8 mouse cellular contexts compared by ENCODE assay signal in the genomic region with DNA sequence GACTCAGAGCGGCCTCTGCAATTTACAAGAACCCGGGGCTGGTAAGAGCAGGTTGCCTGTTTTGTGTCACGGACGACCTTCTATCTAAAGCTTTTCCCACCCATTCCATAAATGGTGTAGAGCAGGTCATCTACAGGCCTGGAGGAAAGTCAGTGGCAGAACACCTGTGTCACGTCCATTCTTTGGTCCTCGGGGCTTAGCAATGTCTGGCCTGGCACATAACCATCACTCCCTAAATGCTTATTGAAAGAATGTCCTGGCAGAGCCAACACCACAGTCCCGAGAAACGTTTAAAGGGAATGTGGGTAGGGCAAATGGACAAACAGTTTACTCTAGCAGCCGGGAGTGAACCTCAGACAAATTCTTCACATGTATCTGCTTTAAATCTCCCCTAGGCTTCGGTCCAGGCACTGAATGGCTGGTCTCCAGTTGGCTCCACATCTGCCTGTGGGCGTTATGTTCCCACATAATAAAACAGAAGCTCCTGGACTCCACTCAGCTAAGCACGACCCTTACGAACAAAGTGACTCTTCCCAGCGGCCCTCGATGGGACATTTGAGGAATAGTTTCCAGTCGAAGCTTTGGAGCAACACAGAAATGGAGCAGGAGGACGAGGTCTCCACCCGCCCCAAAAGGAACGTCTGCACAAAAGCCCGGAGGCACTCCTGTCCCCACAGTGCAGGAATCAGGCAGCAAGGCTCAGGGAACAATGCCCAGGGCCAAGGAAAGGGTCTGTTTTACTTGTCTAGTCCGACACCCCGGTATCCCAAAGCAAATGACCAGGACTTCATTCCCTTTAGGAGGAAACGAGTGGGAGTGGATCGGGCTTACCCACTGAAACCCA. TPM values are rescaled to one million over a fixed set of nuclear protein-coding genes. Genes with fewer than 3 reads are reported as not detected.
DNase-seq lines count a peak whose midpoint lies in the region; ATAC-seq and TF ChIP-seq lines count a peak whose summit lies in the region.

No protein-coding gene starts in this region.

- DNase-seq in embryonic facial prominence, embryonic 10.5 days (ENCODE audit: low spot score) = no peak
- DNase-seq in liver, postnatal 0 days = no peak
- DNase-seq in cerebellum, adult 9-11 months = no peak
- DNase-seq in adrenal gland, postnatal 25 days = no peak
- no peak for DNase-seq in ovary, adult 18-20 months (ENCODE audit: low spot score)

- peak overlapping the region; percentile 65 for H3K4me3 ChIP-seq in embryonic facial prominence, embryonic 10.5 days
- peak overlapping the region; percentile 44; the same call in 1 of the 2 replicates for H3K4me3 ChIP-seq in forebrain, embryonic 16.5 days (replicated peaks; ENCODE audit: low read length)
- H3K4me3 ChIP-seq in intestine, postnatal 0 days (ENCODE audit: low read depth, low read length) = peak overlapping the region; percentile 50
- no peak overlapping the region for H3K4me3 ChIP-seq in liver, postnatal 0 days (ENCODE audit: low read depth, low read length)
- peak overlapping the region; percentile 41 for H3K4me3 ChIP-seq in stomach, embryonic 14.5 days (ENCODE audit: low read depth, low read length)

- TF ChIP-seq EP300 in liver, postnatal 0 days (IDR thresholded peaks at IDR 0.05; ENCODE audit: low read depth) = no peak

- WGBS in embryonic facial prominence, embryonic 10.5 days = 58% methylated on average over 24 of the region's 24 CpGs
- WGBS in forebrain, embryonic 16.5 days = 58% methylated on average over 24 of the region's 24 CpGs
- 52% methylated on average over 24 of the region's 24 CpGs for WGBS in intestine, postnatal 0 days
- 61% methylated on average over 24 of the region's 24 CpGs for WGBS in liver, postnatal 0 days (ENCODE audit: insufficient replicate concordance)
- WGBS in stomach, embryonic 14.5 days = 39% methylated on average over 24 of the region's 24 CpGs

- no peak for ATAC-seq in forebrain, embryonic 16.5 days
- ATAC-seq in intestine, postnatal 0 days = no peak
- no peak for ATAC-seq in liver, postnatal 0 days
- peak; percentile 38; the same call in 1 of the 2 replicates for ATAC-seq in stomach, embryonic 14.5 days (ENCODE audit: insufficient number of reproducible peaks, insufficient read depth, low FRiP score, low read depth)

- 0 out of 2 replicates have a peak overlapping the region, but pooled peaks have one; percentile 13 for H3K9ac ChIP-seq in forebrain, embryonic 16.5 days (replicated peaks; ENCODE audit: low read depth, low read length)
- no peak overlapping the region for H3K9ac ChIP-seq in intestine, postnatal 0 days (ENCODE audit: low read depth, low read length)
- no peak overlapping the region for H3K9ac ChIP-seq in liver, postnatal 0 days (replicated peaks)
- no peak overlapping the region for H3K9ac ChIP-seq in stomach, embryonic 14.5 days (replicated peaks; ENCODE audit: low read depth, low read length)

- H3K27me3 ChIP-seq in embryonic facial prominence, embryonic 10.5 days (replicated peaks; ENCODE audit: low read depth, poor library complexity, severe bottlenecking) = peaks cover 24% of the 10 kb centered on the region
- H3K27me3 ChIP-seq in forebrain, embryonic 16.5 days (replicated peaks; ENCODE audit: control insufficient read depth, insufficient read depth, low read length) = no peaks in the 10 kb centered on the region
- peaks cover 11% of the 10 kb centered on the region for H3K27me3 ChIP-seq in intestine, postnatal 0 days (replicated peaks; ENCODE audit: control insufficient read depth, insufficient read depth, low read length)
- H3K27me3 ChIP-seq in liver, postnatal 0 days (ENCODE audit: insufficient read depth, low read length) = peaks cover 19% of the 10 kb centered on the region
- no peaks in the 10 kb centered on the region for H3K27me3 ChIP-seq in stomach, embryonic 14.5 days (ENCODE audit: control insufficient read depth, insufficient read depth, low read length)

- no peak for TF ChIP-seq CTCF in intestine, postnatal 0 days (IDR thresholded peaks at IDR 0.05; ENCODE audit: low read depth)
- no peak for TF ChIP-seq CTCF in liver, postnatal 0 days (IDR thresholded peaks at IDR 0.05; ENCODE audit: low read depth)

- H3K4me2 ChIP-seq in forebrain, embryonic 16.5 days (ENCODE audit: low read length) = peak overlapping the region; percentile 80
- peak overlapping the region; percentile 77 for H3K4me2 ChIP-seq in intestine, postnatal 0 days (replicated peaks; ENCODE audit: low read depth)
- peak overlapping the region; percentile 83; the same call in 1 of the 2 replicates for H3K4me2 ChIP-seq in liver, postnatal 0 days (ENCODE audit: low read depth, low read length)
- peak overlapping the region; percentile 54 for H3K4me2 ChIP-seq in stomach, embryonic 14.5 days (replicated peaks; ENCODE audit: low read depth, low read length)

- peak overlapping the region; percentile 80 for H3K27ac ChIP-seq in embryonic facial prominence, embryonic 10.5 days (replicated peaks)
- H3K27ac ChIP-seq in forebrain, embryonic 16.5 days (ENCODE audit: low read length) = no peak overlapping the region
- peak overlapping the region; percentile 29; the same call in 1 of the 2 replicates for H3K27ac ChIP-seq in intestine, postnatal 0 days (ENCODE audit: low read depth, low read length)
- no peak overlapping the region for H3K27ac ChIP-seq in liver, postnatal 0 days (ENCODE audit: low read depth)
- peak overlapping the region; percentile 84 for H3K27ac ChIP-seq in stomach, embryonic 14.5 days (ENCODE audit: low read length)

- peaks cover 20% of the 10 kb centered on the region for H3K4me1 ChIP-seq in embryonic facial prominence, embryonic 10.5 days
- H3K4me1 ChIP-seq in forebrain, embryonic 16.5 days (replicated peaks; ENCODE audit: control insufficient read depth, insufficient read depth, low read length) = peaks cover 15% of the 10 kb centered on the region
- H3K4me1 ChIP-seq in intestine, postnatal 0 days (replicated peaks; ENCODE audit: control insufficient read depth, insufficient read depth, low read length) = no peaks in the 10 kb centered on the region
- H3K4me1 ChIP-seq in liver, postnatal 0 days (ENCODE audit: insufficient read depth) = peaks cover 7% of the 10 kb centered on the region; the same call in 1 of the 2 replicates
- peaks cover 10% of the 10 kb centered on the region; the same call in 1 of the 2 replicates for H3K4me1 ChIP-seq in stomach, embryonic 14.5 days (ENCODE audit: control insufficient read depth, insufficient read depth, low read length)

- H3K36me3 ChIP-seq in embryonic facial prominence, embryonic 10.5 days (replicated peaks) = no peaks in the 10 kb centered on the region
- H3K36me3 ChIP-seq in forebrain, embryonic 16.5 days (ENCODE audit: control insufficient read depth, insufficient read depth) = no peaks in the 10 kb centered on the region
- H3K36me3 ChIP-seq in intestine, postnatal 0 days (ENCODE audit: control insufficient read depth, insufficient read depth) = no peaks in the 10 kb centered on the region
- no peaks in the 10 kb centered on the region for H3K36me3 ChIP-seq in liver, postnatal 0 days (replicated peaks; ENCODE audit: insufficient read depth, low read length)
- H3K36me3 ChIP-seq in stomach, embryonic 14.5 days (ENCODE audit: control insufficient read depth, insufficient read depth, low read length) = no peaks in the 10 kb centered on the region

- peaks cover 2% of the 10 kb centered on the region; the same call in 1 of the 2 replicates for H3K9me3 ChIP-seq in embryonic facial prominence, embryonic 10.5 days
- H3K9me3 ChIP-seq in forebrain, embryonic 16.5 days (ENCODE audit: control insufficient read depth, low read length) = no peaks in the 10 kb centered on the region
- H3K9me3 ChIP-seq in intestine, postnatal 0 days (ENCODE audit: control insufficient read depth) = no peaks in the 10 kb centered on the region
- H3K9me3 ChIP-seq in liver, postnatal 0 days (ENCODE audit: low read length) = no peaks in the 10 kb centered on the region
- 0 out of 2 replicates have a peak, but pooled peaks cover 3% of the 10 kb centered on the region for H3K9me3 ChIP-seq in stomach, embryonic 14.5 days (ENCODE audit: control insufficient read depth, low read depth, low read length)

RNA-seq across cellular contexts. Expression of gene Zc2hc1c, which starts 1.0 kb away (rescaled TPM):
- 0.90 and 0.92 TPM in 2 replicates for polyA plus RNA-seq in embryonic facial prominence, embryonic 10.5 days (2016; fragmentation: Nextera tagmentation; extraction: Ambion mirVana)
- 0.86 and 0.98 TPM in 2 replicates for polyA plus RNA-seq in forebrain, embryonic 16.5 days (2015; fragmentation: Nextera tagmentation; extraction: Ambion mirVana)
- 0.86 and 0.96 TPM in 2 replicates for polyA plus RNA-seq in intestine, postnatal 0 days (2015; fragmentation: Nextera tagmentation; extraction: Ambion mirVana)
- 0.12 and 0.22 TPM in 2 replicates for polyA plus RNA-seq in liver, postnatal 0 days (2015; fragmentation: Nextera tagmentation; extraction: Ambion mirVana)
- 2.0 and 2.8 TPM in 2 replicates for polyA plus RNA-seq in stomach, embryonic 14.5 days (2014; fragmentation: Nextera tagmentation; extraction: Ambion mirVana)
- total RNA-seq in adrenal gland, postnatal 25 days (2021) = 1.8 and 1.9 TPM in 2 replicates

RNA-seq across cellular contexts. Expression of gene Acyp1, which starts 1.1 kb away (rescaled TPM):
- polyA plus RNA-seq in embryonic facial prominence, embryonic 10.5 days (2016; fragmentation: Nextera tagmentation; extraction: Ambion mirVana) = 47.3 and 50.6 TPM in 2 replicates
- polyA plus RNA-seq in forebrain, embryonic 16.5 days (2015; fragmentation: Nextera tagmentation; extraction: Ambion mirVana) = 46.9 and 52.8 TPM in 2 replicates
- 50.3 and 51.9 TPM in 2 replicates for polyA plus RNA-seq in intestine, postnatal 0 days (2015; fragmentation: Nextera tagmentation; extraction: Ambion mirVana)
- 27.8 and 29.9 TPM in 2 replicates for polyA plus RNA-seq in liver, postnatal 0 days (2015; fragmentation: Nextera tagmentation; extraction: Ambion mirVana)
- 45.2 and 56.8 TPM in 2 replicates for polyA plus RNA-seq in stomach, embryonic 14.5 days (2014; fragmentation: Nextera tagmentation; extraction: Ambion mirVana)
- total RNA-seq in adrenal gland, postnatal 25 days (2021) = 30.2 and 42.2 TPM in 2 replicates

RNA-seq across cellular contexts. Expression of gene Mlh3, which starts 19.0 kb away (rescaled TPM):
- 7.6 and 8.2 TPM in 2 replicates for polyA plus RNA-seq in embryonic facial prominence, embryonic 10.5 days (2016; fragmentation: Nextera tagmentation; extraction: Ambion mirVana)
- 10.7 and 11.7 TPM in 2 replicates for polyA plus RNA-seq in forebrain, embryonic 16.5 days (2015; fragmentation: Nextera tagmentation; extraction: Ambion mirVana)
- polyA plus RNA-seq in intestine, postnatal 0 days (2015; fragmentation: Nextera tagmentation; extraction: Ambion mirVana) = 2.5 and 3.0 TPM in 2 replicates
- polyA plus RNA-seq in liver, postnatal 0 days (2015; fragmentation: Nextera tagmentation; extraction: Ambion mirVana) = 1.4 and 1.6 TPM in 2 replicates
- 9.0 and 9.8 TPM in 2 replicates for polyA plus RNA-seq in stomach, embryonic 14.5 days (2014; fragmentation: Nextera tagmentation; extraction: Ambion mirVana)
- total RNA-seq in adrenal gland, postnatal 25 days (2021) = 9.9 and 14.3 TPM in 2 replicates

RNA-seq across cellular contexts. Expression of gene Nek9, which starts 49.8 kb away (rescaled TPM):
- 24.5 and 26.6 TPM in 2 replicates for polyA plus RNA-seq in embryonic facial prominence, embryonic 10.5 days (2016; fragmentation: Nextera tagmentation; extraction: Ambion mirVana)
- 13.2 and 13.9 TPM in 2 replicates for polyA plus RNA-seq in forebrain, embryonic 16.5 days (2015; fragmentation: Nextera tagmentation; extraction: Ambion mirVana)
- polyA plus RNA-seq in intestine, postnatal 0 days (2015; fragmentation: Nextera tagmentation; extraction: Ambion mirVana) = 10.2 and 10.3 TPM in 2 replicates
- polyA plus RNA-seq in liver, postnatal 0 days (2015; fragmentation: Nextera tagmentation; extraction: Ambion mirVana) = 4.1 and 4.5 TPM in 2 replicates
- 20.3 and 20.4 TPM in 2 replicates for polyA plus RNA-seq in stomach, embryonic 14.5 days (2014; fragmentation: Nextera tagmentation; extraction: Ambion mirVana)
- total RNA-seq in adrenal gland, postnatal 25 days (2021) = 75.7 and 94.0 TPM in 2 replicates

Comparison
In these comparisons a context has a peak if more than half of its experiments do, and no peak if none do; other contexts are left out.
1. H3K27ac ChIP-seq: peak in embryonic facial prominence, embryonic 10.5 days (single experiment), intestine, postnatal 0 days (single experiment) and stomach, embryonic 14.5 days (single experiment); none in forebrain, embryonic 16.5 days (single experiment) and liver, postnatal 0 days (single experiment).
2. Peak in every context shown above with its lines, with median percentiles within 50 percentile points of each other: H3K4me2 ChIP-seq.